Mouse (Mus musculus) testis, adult 2 months (tissue): ENCODE results near the gene Kcnk5.

Experiments
- CTCF ChIP-seq: fragments of 200-500 bp; IDR thresholded peaks from 2 replicates; pipeline ENCODE4 v1.5.1; 2012; ENCODE audit warnings: low read depth, mild to moderate bottlenecking, inconsistent platforms, low read length, moderate library complexity; ENCODE audit not compliant: control insufficient read depth, insufficient read depth, insufficient replicate concordance
- POLR2A ChIP-seq: fragments of 200-500 bp; IDR thresholded peaks from 2 replicates; pipeline ENCODE4 v1.6.1; 2012; ENCODE audit warnings: low read depth, mild to moderate bottlenecking, inconsistent platforms, low read length, moderate library complexity; ENCODE audit not compliant: control insufficient read depth

GRCm38 (mm10) chr14:20173873-20174490, 7.6 kb downstream of the Kcnk5 start:
- TF ChIP-seq CTCF, result no peak
- TF ChIP-seq POLR2A, result no peak
